Mouse (Mus musculus): ENCODE measurements around the gene Macrod2. TPM values are rescaled to one million over a fixed set of nuclear protein-coding genes. Genes with fewer than 3 reads are reported as not detected.

Macrod2 gene
- polyA plus RNA-seq, 1 experiment from 2014 or later, result 31.0 TPM

- no peak overlapping the region for H3K9ac ChIP-seq
- no peak for ATAC-seq (ENCODE audit: insufficient number of reproducible peaks, low FRiP score, low TSS enrichment, low read depth)
- H3K4me2 ChIP-seq, result no peak overlapping the region
- H3K4me1 ChIP-seq, result no peaks in the 10 kb centered on the region
- H3K27ac ChIP-seq, result no peak overlapping the region
- H3K27me3 ChIP-seq, result no peaks in the 10 kb centered on the region
- H3K4me3 ChIP-seq, result no peak overlapping the region
- WGBS, result 38% methylated on average over 4 of the region's 4 CpGs
- no peaks in the 10 kb centered on the region for H3K36me3 ChIP-seq
- H3K9me3 ChIP-seq, result no peaks in the 10 kb centered on the region
Observed at GRCm38 (mm10) chr2:141056685-141057454, 661.8 kb downstream of the Macrod2 start.

- 55% methylated on average over 4 of the region's 4 CpGs for WGBS
- no peak overlapping the region for H3K4me2 ChIP-seq
- no peaks in the 10 kb centered on the region for H3K27me3 ChIP-seq
- H3K27ac ChIP-seq, result no peak overlapping the region
- H3K36me3 ChIP-seq, result no peaks in the 10 kb centered on the region
- H3K4me3 ChIP-seq, result no peak overlapping the region
- no peak for ATAC-seq (ENCODE audit: insufficient number of reproducible peaks, low FRiP score, low TSS enrichment, low read depth)
- H3K9me3 ChIP-seq, result no peaks in the 10 kb centered on the region
- no peaks in the 10 kb centered on the region for H3K4me1 ChIP-seq
- no peak overlapping the region for H3K9ac ChIP-seq
Observed at GRCm38 (mm10) chr2:141057455-141057833, 662.3 kb downstream of the Macrod2 start.

GRCm38 (mm10) chr2:141073981-141074855, 679.1 kb downstream of the Macrod2 start:
- H3K36me3 ChIP-seq, result no peaks in the 10 kb centered on the region
- no peak overlapping the region for H3K4me2 ChIP-seq
- WGBS, result 86% methylated on average over 8 of the region's 8 CpGs
- H3K4me1 ChIP-seq, result no peaks in the 10 kb centered on the region
- H3K9ac ChIP-seq, result no peak overlapping the region
- H3K27me3 ChIP-seq, result no peaks in the 10 kb centered on the region
- H3K27ac ChIP-seq, result no peak overlapping the region
- no peak overlapping the region for H3K4me3 ChIP-seq
- no peaks in the 10 kb centered on the region for H3K9me3 ChIP-seq
- no peak for ATAC-seq (ENCODE audit: insufficient number of reproducible peaks, low FRiP score, low TSS enrichment, low read depth)

GRCm38 (mm10) chr2:141078221-141078620, 683.1 kb downstream of the Macrod2 start:
- no peaks in the 10 kb centered on the region for H3K27me3 ChIP-seq
- H3K4me3 ChIP-seq, result no peak overlapping the region
- H3K9ac ChIP-seq, result no peak overlapping the region
- no peaks in the 10 kb centered on the region for H3K4me1 ChIP-seq
- no peaks in the 10 kb centered on the region for H3K36me3 ChIP-seq
- ATAC-seq (ENCODE audit: insufficient number of reproducible peaks, low FRiP score, low TSS enrichment, low read depth), result no peak
- H3K9me3 ChIP-seq, result no peaks in the 10 kb centered on the region
- no peak overlapping the region for H3K4me2 ChIP-seq
- no peak overlapping the region for H3K27ac ChIP-seq

GRCm38 (mm10) chr2:141091320-141091719, 696.2 kb downstream of the Macrod2 start:
- no peak for ATAC-seq (ENCODE audit: insufficient number of reproducible peaks, low FRiP score, low TSS enrichment, low read depth)
- H3K27me3 ChIP-seq, result no peaks in the 10 kb centered on the region
- no peak overlapping the region for H3K4me3 ChIP-seq
- H3K9me3 ChIP-seq, result no peaks in the 10 kb centered on the region
- 74% methylated on average over 3 of the region's 3 CpGs for WGBS
- H3K9ac ChIP-seq, result no peak overlapping the region
- no peaks in the 10 kb centered on the region for H3K36me3 ChIP-seq
- no peak overlapping the region for H3K27ac ChIP-seq
- no peak overlapping the region for H3K4me2 ChIP-seq
- H3K4me1 ChIP-seq, result no peaks in the 10 kb centered on the region

- Histone ChIP-seq H3K9ac (no peak overlapping the region), H3K9me3 (no peaks in the 10 kb centered on the region), H3K36me3 (no peaks in the 10 kb centered on the region), H3K4me1 (no peaks in the 10 kb centered on the region), H3K4me2 (no peak overlapping the region), H3K4me3 (no peak overlapping the region), H3K27me3 (no peaks in the 10 kb centered on the region), H3K27ac (no peak overlapping the region)
- ATAC-seq (ENCODE audit: insufficient number of reproducible peaks, low FRiP score, low TSS enrichment, low read depth), result no peak
- WGBS, result 74% methylated on average over 1 of the region's 1 CpGs
Observed at GRCm38 (mm10) chr2:141117579-141117978, 722.5 kb downstream of the Macrod2 start.

GRCm38 (mm10) chr2:141123875-141124274, 728.8 kb downstream of the Macrod2 start:
- no peak for ATAC-seq (ENCODE audit: insufficient number of reproducible peaks, low FRiP score, low TSS enrichment, low read depth)
- no peak overlapping the region for H3K4me3 ChIP-seq
- H3K9me3 ChIP-seq, result no peaks in the 10 kb centered on the region
- H3K27me3 ChIP-seq, result no peaks in the 10 kb centered on the region
- H3K36me3 ChIP-seq, result no peaks in the 10 kb centered on the region
- no peak overlapping the region for H3K9ac ChIP-seq
- no peak overlapping the region for H3K4me2 ChIP-seq
- WGBS, result 83% methylated on average over 1 of the region's 1 CpGs
- no peaks in the 10 kb centered on the region for H3K4me1 ChIP-seq
- H3K27ac ChIP-seq, result no peak overlapping the region

- Histone ChIP-seq H3K27me3 (no peaks in the 10 kb centered on the region), H3K27ac (no peak overlapping the region), H3K9ac (no peak overlapping the region), H3K9me3 (no peaks in the 10 kb centered on the region), H3K4me1 (no peaks in the 10 kb centered on the region), H3K4me2 (no peak overlapping the region), H3K36me3 (no peaks in the 10 kb centered on the region), H3K4me3 (no peak overlapping the region)
- ATAC-seq (ENCODE audit: insufficient number of reproducible peaks, low FRiP score, low TSS enrichment, low read depth), result no peak
Observed at GRCm38 (mm10) chr2:141125638-141126037, 730.5 kb downstream of the Macrod2 start.

GRCm38 (mm10) chr2:141142266-141142665, 747.2 kb downstream of the Macrod2 start:
- no peak overlapping the region for H3K4me3 ChIP-seq
- H3K9me3 ChIP-seq, result no peaks in the 10 kb centered on the region
- WGBS, result 32% methylated on average over 2 of the region's 2 CpGs
- H3K27me3 ChIP-seq, result no peaks in the 10 kb centered on the region
- H3K4me1 ChIP-seq, result no peaks in the 10 kb centered on the region
- no peak overlapping the region for H3K4me2 ChIP-seq
- no peak overlapping the region for H3K27ac ChIP-seq
- no peak overlapping the region for H3K9ac ChIP-seq
- H3K36me3 ChIP-seq, result no peaks in the 10 kb centered on the region
- ATAC-seq (ENCODE audit: insufficient number of reproducible peaks, low FRiP score, low TSS enrichment, low read depth), result no peak

- no peak overlapping the region for H3K4me3 ChIP-seq
- 0 out of 2 replicates have a peak, but pooled peaks cover 6% of the 10 kb centered on the region for H3K4me1 ChIP-seq
- H3K4me2 ChIP-seq, result no peak overlapping the region
- WGBS, result 28% methylated on average over 7 of the region's 7 CpGs
- ATAC-seq (ENCODE audit: insufficient number of reproducible peaks, low FRiP score, low TSS enrichment, low read depth), result peak; percentile 61; the same call in 1 of the 2 replicates
- H3K36me3 ChIP-seq, result no peaks in the 10 kb centered on the region
- H3K27me3 ChIP-seq, result no peaks in the 10 kb centered on the region
- no peaks in the 10 kb centered on the region for H3K9me3 ChIP-seq
- no peak overlapping the region; the same call in 1 of the 2 replicates for H3K27ac ChIP-seq
- no peak overlapping the region for H3K9ac ChIP-seq
Observed at GRCm38 (mm10) chr2:141152011-141152772, 757.1 kb downstream of the Macrod2 start.

GRCm38 (mm10) chr2:141155972-141156371, 760.9 kb downstream of the Macrod2 start:
- Histone ChIP-seq H3K4me3 (no peak overlapping the region), H3K27me3 (no peaks in the 10 kb centered on the region), H3K9me3 (no peaks in the 10 kb centered on the region), H3K9ac (no peak overlapping the region), H3K36me3 (no peaks in the 10 kb centered on the region), H3K4me1 (0 out of 2 replicates have a peak, but pooled peaks cover 6% of the 10 kb centered on the region), H3K27ac (no peak overlapping the region), H3K4me2 (no peak overlapping the region)
- ATAC-seq (ENCODE audit: insufficient number of reproducible peaks, low FRiP score, low TSS enrichment, low read depth), result no peak
- 79% methylated on average over 4 of the region's 4 CpGs for WGBS
